Mouse (Mus musculus) stomach, postnatal 0 days (tissue): ENCODE measurements around the gene Shcbp1l. TPM values are rescaled to one million over a fixed set of nuclear protein-coding genes. Genes with fewer than 3 reads are reported as not detected.

Experiments
- ATAC-seq: fragments of 200-750 bp; cut with Nextera tagmentation; 2 replicates; pipeline ENCODE4 v1.8.0; 2017; ENCODE audit not compliant: low FRiP score, low TSS enrichment
- DNase-seq: peaks from one replicate; pipeline ENCODE4 v3.0.0-alpha.2; 2016; ENCODE audit warnings: low spot score
- H3K27ac ChIP-seq: fragments of 300-500 bp; sonication (generic); replicated peaks from 2 replicates; pipeline ENCODE4 v1.5.1; 2014; ENCODE audit warnings: mild to moderate bottlenecking, control low read depth
- H3K27me3 ChIP-seq: fragments of 300-500 bp; sonication (generic); 2 replicates; pipeline ENCODE4 v1.6.1; 2014; ENCODE audit warnings: low read length; ENCODE audit not compliant: control insufficient read depth, insufficient read depth
- H3K36me3 ChIP-seq: fragments of 300-500 bp; sonication (generic); 2 replicates; pipeline ENCODE4 v1.6.1; 2014; ENCODE audit warnings: low read length, mixed read lengths; ENCODE audit not compliant: control insufficient read depth, insufficient read depth
- H3K4me1 ChIP-seq: fragments of 300-500 bp; sonication (generic); replicated peaks from 2 replicates; pipeline ENCODE4 v1.6.1; 2014; ENCODE audit warnings: antibody characterized with exemption; ENCODE audit not compliant: control insufficient read depth, insufficient read depth
- H3K4me2 ChIP-seq: fragments of 300-500 bp; sonication (generic); replicated peaks from 2 replicates; pipeline ENCODE4 v1.6.1; 2014; ENCODE audit warnings: low read depth, mild to moderate bottlenecking, control low read depth, moderate library complexity
- H3K4me3 ChIP-seq: fragments of 300-500 bp; sonication (generic); 2 replicates; pipeline ENCODE4 v1.5.1; 2014; ENCODE audit warnings: low read depth, low read length, control low read depth
- H3K9ac ChIP-seq: fragments of 300-500 bp; sonication (generic); 2 replicates; pipeline ENCODE4 v1.6.1; 2014; ENCODE audit warnings: mild to moderate bottlenecking, low read length, control low read depth, mixed read lengths
- H3K9me3 ChIP-seq: fragments of 300-500 bp; sonication (generic); 2 replicates; pipeline ENCODE4 v1.6.1; 2016; ENCODE audit warnings: low read length; ENCODE audit not compliant: control insufficient read depth
- CTCF ChIP-seq: IDR thresholded peaks from 2 replicates; pipeline ENCODE4 v1.5.1; 2016; ENCODE audit warnings: antibody characterized with exemption, low read depth, mild to moderate bottlenecking, moderate library complexity
- EP300 ChIP-seq: optimal IDR thresholded peaks from 2 replicates; pipeline ENCODE3; 2016; ENCODE audit warnings: antibody characterized with exemption
- WGBS: fragments of 180-500 bp; shearing (Covaris S2); extraction: QIAGEN DNeasy Blood & Tissue Kit; methylation state at CpG from one replicate; pipeline ENCODE4 v1.1.7; 2014; 5-methylcytosine and 5-hydroxymethylcytosine counted together
- polyA plus RNA-seq: library from polyadenylated mRNA; unstranded; fragments of >200 nt; fragmentation: Nextera tagmentation; extraction: Ambion mirVana; gene quantifications from 2 replicates; pipeline ENCODE4 v1.2.1, GENCODE M21; 2015

Shcbp1l gene
- polyA plus RNA-seq, 1 experiment from 2014 or later = 0.04 TPM

DNA sequence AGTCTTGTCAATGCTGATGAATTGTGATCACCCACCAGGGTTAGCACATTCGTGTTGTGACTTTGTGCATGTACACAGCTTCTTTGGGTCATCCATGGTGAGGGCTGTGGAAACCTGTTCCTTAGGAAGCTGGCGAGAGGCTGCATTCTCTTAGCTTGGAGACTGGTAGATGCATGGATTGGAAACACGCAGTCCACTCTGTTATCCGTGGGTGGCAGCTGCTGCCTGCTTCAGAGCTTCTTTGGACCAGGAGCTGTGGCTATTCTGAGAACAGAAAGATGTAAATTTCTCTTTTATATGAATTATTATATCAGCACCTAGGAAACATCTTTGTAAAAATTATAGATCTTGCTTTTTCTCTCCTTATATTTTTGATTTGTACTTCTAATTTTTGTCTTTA is 15.8 kb downstream of the Shcbp1l start:
- 83% methylated on average over 4 of the region's 4 CpGs for WGBS
- H3K4me3 ChIP-seq = no peak overlapping the region
- H3K27me3 ChIP-seq = no peaks in the 10 kb centered on the region
- H3K36me3 ChIP-seq = no peaks in the 10 kb centered on the region
- DNase-seq (no peak), ATAC-seq (no peak)
- H3K9me3 ChIP-seq = no peaks in the 10 kb centered on the region
- H3K9ac ChIP-seq = no peak overlapping the region
- H3K4me1 ChIP-seq = no peaks in the 10 kb centered on the region
- H3K4me2 ChIP-seq = no peak overlapping the region
- TF ChIP-seq CTCF (no peak), EP300 (no peak)
- H3K27ac ChIP-seq = no peak overlapping the region

DNA sequence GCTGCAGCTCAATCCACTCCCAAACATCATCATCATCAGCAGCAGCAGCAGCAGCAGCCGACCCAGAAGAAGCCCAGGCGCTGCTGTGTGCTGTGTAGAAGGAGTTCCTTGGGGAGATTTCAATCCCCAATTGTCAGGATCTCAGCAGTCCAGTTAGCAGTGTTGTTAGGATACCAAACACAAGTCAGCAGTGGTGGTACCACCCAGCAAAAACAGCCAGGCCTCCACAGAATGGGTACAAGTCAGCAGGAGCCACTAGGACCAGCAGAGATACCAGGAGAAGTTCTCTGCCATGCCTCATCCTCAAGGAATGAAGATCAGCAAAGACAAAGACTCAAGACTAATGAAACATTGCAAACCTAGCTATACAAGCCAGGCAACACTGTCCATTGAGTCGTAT is 16.7 kb downstream of the Shcbp1l start:
- no peak for ATAC-seq
- 80% methylated on average over 3 of the region's 3 CpGs for WGBS

DNA sequence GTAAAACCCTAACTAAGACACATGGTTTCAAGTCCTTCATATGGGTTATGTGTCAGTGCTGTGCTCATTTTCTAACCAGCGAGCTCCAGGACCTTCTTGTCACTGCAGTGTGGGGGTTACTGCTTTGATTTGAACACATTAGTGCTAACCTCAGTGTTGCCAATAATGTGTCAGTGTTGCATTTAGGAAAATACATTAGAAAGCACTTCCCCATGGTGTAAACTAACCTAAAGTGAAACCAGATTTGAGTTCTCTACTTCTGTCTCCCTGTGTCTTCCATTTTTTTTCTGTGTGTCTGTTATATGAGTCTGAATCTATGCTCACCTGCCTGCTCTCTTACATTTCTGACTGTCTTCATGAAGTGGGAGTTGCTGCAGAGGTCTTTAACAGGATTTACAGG is 18.1 kb downstream of the Shcbp1l start:
- no peak for ATAC-seq
- Histone ChIP-seq H3K9me3 (no peaks in the 10 kb centered on the region), H3K27me3 (no peaks in the 10 kb centered on the region), H3K27ac (no peak overlapping the region), H3K4me1 (no peaks in the 10 kb centered on the region), H3K36me3 (no peaks in the 10 kb centered on the region), H3K9ac (no peak overlapping the region), H3K4me2 (no peak overlapping the region), H3K4me3 (no peak overlapping the region)
- DNase-seq = no peak
- TF ChIP-seq CTCF (no peak), EP300 (no peak)
- 82% methylated on average over 1 of the region's 1 CpGs for WGBS

More for the DNA sequence above, 16.7 kb downstream of the Shcbp1l start:
- no peak overlapping the region for H3K4me2 ChIP-seq
- no peaks in the 10 kb centered on the region for H3K27me3 ChIP-seq
- H3K9me3 ChIP-seq = no peaks in the 10 kb centered on the region
- no peaks in the 10 kb centered on the region for H3K4me1 ChIP-seq
- H3K9ac ChIP-seq = no peak overlapping the region
- H3K4me3 ChIP-seq = no peak overlapping the region
- H3K27ac ChIP-seq = no peak overlapping the region
- no peak for DNase-seq
- TF ChIP-seq CTCF = no peak
- TF ChIP-seq EP300 = no peak
- H3K36me3 ChIP-seq = no peaks in the 10 kb centered on the region

DNA sequence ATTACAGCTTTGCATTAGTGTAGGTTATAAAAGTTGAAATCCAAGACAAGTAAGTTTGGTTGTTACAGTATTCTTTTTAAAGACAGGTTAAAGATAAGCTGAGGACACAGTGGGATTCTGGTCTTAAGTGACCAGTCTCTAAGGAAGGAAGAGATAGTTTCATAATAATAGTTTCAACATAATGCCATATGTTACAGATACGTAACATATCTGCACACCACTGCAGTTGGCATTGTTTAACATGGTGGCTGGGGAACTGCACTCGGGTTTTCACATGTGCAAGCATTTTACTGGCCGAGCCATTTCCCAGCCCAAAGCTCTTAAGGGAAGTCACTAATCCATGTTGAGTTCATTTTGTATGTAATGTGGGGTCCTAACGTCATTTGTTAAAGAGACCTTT is 18.7 kb downstream of the Shcbp1l start:
- ATAC-seq = no peak
- Histone ChIP-seq H3K4me3 (no peak overlapping the region), H3K27ac (no peak overlapping the region), H3K4me2 (no peak overlapping the region), H3K36me3 (no peaks in the 10 kb centered on the region), H3K4me1 (no peaks in the 10 kb centered on the region), H3K9ac (no peak overlapping the region), H3K27me3 (no peaks in the 10 kb centered on the region), H3K9me3 (no peaks in the 10 kb centered on the region)
- WGBS = 76% methylated on average over 4 of the region's 4 CpGs
- TF ChIP-seq EP300 = no peak
- no peak for TF ChIP-seq CTCF
- no peak for DNase-seq

DNA sequence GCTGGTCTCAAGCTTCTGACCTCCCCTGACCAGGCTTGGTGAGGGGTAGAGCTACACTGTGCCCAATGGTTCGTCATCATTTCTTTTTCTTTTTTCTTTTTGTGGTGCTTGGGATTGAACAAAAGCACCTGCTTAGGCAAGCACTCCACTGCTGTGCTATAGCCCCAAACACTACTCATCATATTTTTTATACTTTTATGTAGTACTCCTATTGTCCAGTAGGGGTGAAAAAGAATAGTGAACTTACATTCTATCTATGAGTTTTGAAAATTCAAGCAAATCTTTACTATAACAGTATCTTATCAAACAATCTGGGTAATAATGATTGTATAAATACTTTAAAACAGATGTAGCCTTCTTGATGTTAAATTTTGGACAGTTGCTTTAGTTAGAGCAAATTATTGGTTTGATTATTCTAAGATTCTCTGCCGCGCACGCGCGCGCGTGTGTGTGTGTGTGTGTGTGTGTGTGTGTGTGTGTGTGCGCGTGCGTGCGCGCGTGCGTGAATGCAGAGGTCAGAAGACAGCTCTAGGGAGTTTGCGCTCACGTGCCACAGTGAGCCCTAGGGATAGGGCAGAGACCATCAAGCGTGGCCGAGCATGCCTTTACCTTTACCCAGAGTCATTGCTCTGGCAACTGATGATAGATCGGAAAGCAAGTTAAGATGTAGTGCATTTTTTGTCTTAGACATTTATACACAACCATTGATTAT is 21.3 kb downstream of the Shcbp1l start:
- Histone ChIP-seq H3K4me1 (no peaks in the 10 kb centered on the region), H3K9ac (no peak overlapping the region), H3K36me3 (no peaks in the 10 kb centered on the region), H3K27ac (no peak overlapping the region), H3K9me3 (no peaks in the 10 kb centered on the region), H3K4me2 (no peak overlapping the region), H3K27me3 (no peaks in the 10 kb centered on the region), H3K4me3 (no peak overlapping the region)
- TF ChIP-seq EP300 (no peak), CTCF (peak; percentile 35)
- ATAC-seq (no peak), DNase-seq (no peak)
- WGBS = 95% methylated on average over 20 of the region's 20 CpGs

DNA sequence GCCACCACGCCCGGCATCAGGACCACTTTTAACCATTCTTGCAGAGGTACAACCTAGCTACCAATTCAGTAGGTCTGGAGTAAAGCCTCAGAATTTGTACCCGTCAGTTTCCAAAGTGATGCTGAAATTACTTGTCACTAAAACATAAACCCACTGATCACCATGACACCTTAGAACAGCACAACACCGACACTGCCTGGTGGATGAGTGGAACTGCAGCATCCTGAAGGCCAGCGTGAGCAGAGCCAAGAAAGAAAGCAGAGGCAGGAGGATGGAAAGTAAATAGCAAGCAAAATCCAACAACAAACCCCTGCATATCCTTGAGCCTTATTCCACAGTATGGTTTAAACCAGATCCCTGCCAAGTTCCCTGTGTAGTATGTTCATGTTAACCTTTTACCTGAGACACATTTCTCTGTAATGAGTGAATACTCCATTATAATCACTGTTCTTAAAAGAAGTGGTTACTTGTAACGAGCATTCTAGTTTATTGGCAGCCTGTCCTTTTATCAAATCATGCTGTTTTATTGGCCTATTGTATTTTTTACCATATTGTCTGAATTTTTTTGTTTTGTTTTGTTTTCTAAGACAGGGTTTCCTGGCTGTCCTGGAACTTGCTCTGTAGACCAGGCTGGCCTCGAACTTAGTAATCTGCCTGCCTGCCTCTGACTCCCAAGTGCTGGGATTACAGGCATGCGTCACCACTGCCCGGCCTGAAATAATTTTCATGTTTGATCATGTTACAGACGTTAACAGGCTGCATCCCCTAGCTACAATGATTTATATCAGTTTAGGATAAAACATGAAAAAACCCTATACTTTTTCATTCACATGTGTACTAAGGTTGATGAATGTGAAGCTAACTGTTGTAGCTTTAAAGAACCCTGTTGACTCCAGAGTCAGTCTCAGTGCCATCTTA is 26.5 kb downstream of the Shcbp1l start:
- no peak for ATAC-seq
- Histone ChIP-seq H3K9me3 (no peaks in the 10 kb centered on the region), H3K4me2 (no peak overlapping the region), H3K9ac (no peak overlapping the region), H3K27me3 (no peaks in the 10 kb centered on the region), H3K4me3 (no peak overlapping the region), H3K36me3 (0 out of 2 replicates have a peak, but pooled peaks cover 4% of the 10 kb centered on the region), H3K4me1 (no peaks in the 10 kb centered on the region), H3K27ac (no peak overlapping the region)
- DNase-seq = no peak
- TF ChIP-seq EP300 = no peak
- peak; percentile 68 for TF ChIP-seq CTCF
- WGBS = 65% methylated on average over 10 of the region's 10 CpGs
